Mouse (Mus musculus) liver, postnatal 0 days (tissue): ENCODE results near the gene Vmn2r77. TPM values are rescaled to one million over a fixed set of nuclear protein-coding genes. Genes with fewer than 3 reads are reported as not detected.
"Not testable (repeated sequence)": the region's sequence is repeated elsewhere in the genome, so short reads cannot be mapped to it uniquely, and the experiment has no call there.

Experiments used
- ATAC-seq: fragments of 200-750 bp; cut with Nextera tagmentation; 2 replicates; pipeline ENCODE4 v1.8.0; 2017; ENCODE audit warnings: mild to moderate bottlenecking, moderate library complexity
- DNase-seq: peaks from one replicate; pipeline ENCODE4 v3.0.0-alpha.2; 2016
- H3K27ac ChIP-seq: fragments of 300-500 bp; sonication (generic); 2 replicates; pipeline ENCODE4 v1.5.1; 2014; ENCODE audit warnings: antibody characterized with exemption, moderate library complexity, mild to moderate bottlenecking, low read depth
- H3K27me3 ChIP-seq: fragments of 300-500 bp; sonication (generic); 2 replicates; pipeline ENCODE4 v1.6.1; 2014; ENCODE audit warnings: low read length, control low read depth, mixed read lengths; ENCODE audit not compliant: insufficient read depth
- H3K36me3 ChIP-seq: fragments of 300-500 bp; sonication (generic); replicated peaks from 2 replicates; pipeline ENCODE4 v1.6.1; 2014; ENCODE audit warnings: mild to moderate bottlenecking, control low read depth, low read length, moderate library complexity, mixed read lengths; ENCODE audit not compliant: insufficient read depth
- H3K4me1 ChIP-seq: fragments of 300-500 bp; sonication (generic); 2 replicates; pipeline ENCODE4 v1.6.1; 2014; ENCODE audit warnings: antibody characterized with exemption, mild to moderate bottlenecking, control low read depth; ENCODE audit not compliant: insufficient read depth
- H3K4me2 ChIP-seq: fragments of 300-500 bp; sonication (generic); 2 replicates; pipeline ENCODE4 v1.6.1; 2014; ENCODE audit warnings: low read depth, mild to moderate bottlenecking, low read length, moderate library complexity, mixed read lengths
- H3K4me3 ChIP-seq: fragments of 300-500 bp; sonication (generic); 2 replicates; pipeline ENCODE4 v1.5.1; 2014; ENCODE audit warnings: low read depth, low read length
- H3K9ac ChIP-seq: fragments of 300-500 bp; sonication (generic); replicated peaks from 2 replicates; pipeline ENCODE4 v1.6.1; 2014; ENCODE audit warnings: mild to moderate bottlenecking, moderate library complexity
- H3K9me3 ChIP-seq: fragments of 300-500 bp; sonication (generic); 2 replicates; pipeline ENCODE4 v1.6.1; 2016; ENCODE audit warnings: mild to moderate bottlenecking, control low read depth, low read length, mixed read lengths
- CTCF ChIP-seq: sonication (generic); IDR thresholded peaks from 2 replicates; pipeline ENCODE4 v1.5.1; 2016; ENCODE audit warnings: antibody characterized with exemption, low read depth
- EP300 ChIP-seq: IDR thresholded peaks from 2 replicates; pipeline ENCODE4 v1.6.1; 2016; ENCODE audit warnings: antibody characterized with exemption, low read depth, mild to moderate bottlenecking
- WGBS: fragments of 180-500 bp; shearing (Covaris S2); extraction: QIAGEN DNeasy Blood & Tissue Kit; methylation state at CpG from one replicate; pipeline ENCODE4 v1.1.7; 2014; ENCODE audit not compliant: insufficient replicate concordance; 5-methylcytosine and 5-hydroxymethylcytosine counted together
- polyA plus RNA-seq: library from polyadenylated mRNA; unstranded; fragments of >200 nt; fragmentation: Nextera tagmentation; extraction: Ambion mirVana; gene quantifications from 2 replicates; pipeline ENCODE4 v1.2.1, GENCODE M21; 2015

Gene Vmn2r77
- not detected in 2 replicates for polyA plus RNA-seq

DNA sequence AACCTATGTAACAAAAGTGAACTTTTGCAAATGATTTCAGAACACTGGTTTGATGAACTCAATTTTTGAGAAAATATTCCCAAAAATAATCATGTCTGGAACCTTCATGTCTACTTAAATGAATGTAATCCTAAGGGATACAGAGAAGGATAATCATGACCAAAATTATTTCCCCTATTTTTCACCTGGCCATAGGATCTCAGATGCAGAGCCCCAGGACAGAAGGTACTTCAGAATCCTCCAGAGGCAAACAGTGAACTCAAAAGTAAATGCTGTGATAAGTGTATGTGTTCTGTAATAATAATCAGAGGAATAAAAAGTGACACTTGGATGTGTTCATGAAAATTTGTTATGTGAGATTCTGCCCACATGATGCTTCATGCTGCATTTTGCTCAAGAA lies at the start of gene Vmn2r77:
Gene Vmn2r77 (plus strand): TSS at position 301 of the 400 bp plus-strand sequence.
- no peaks in the 10 kb centered on the region for H3K36me3 ChIP-seq
- no peak within 1 kb of the TSS for H3K4me2 ChIP-seq
- no peaks in the 10 kb centered on the region for H3K9me3 ChIP-seq
- no peak within 1 kb of the TSS for H3K4me3 ChIP-seq
- TF ChIP-seq EP300: no peak
- no peak for TF ChIP-seq CTCF
- DNase-seq: no peak
- no peak within 1 kb of the TSS for H3K9ac ChIP-seq
- H3K4me1 ChIP-seq: no peaks in the 10 kb centered on the region
- no peak within 1 kb of the TSS for H3K27ac ChIP-seq
- no peaks in the 10 kb centered on the region for H3K27me3 ChIP-seq
- ATAC-seq: no peak

- Histone ChIP-seq H3K27ac (no peak overlapping the region), H3K9ac (no peak overlapping the region), H3K4me1 (no peaks in the 10 kb centered on the region), H3K27me3 (no peaks in the 10 kb centered on the region), H3K4me3 (no peak overlapping the region), H3K9me3 (no peaks in the 10 kb centered on the region), H3K4me2 (no peak overlapping the region), H3K36me3 (no peaks in the 10 kb centered on the region)
- no peak for TF ChIP-seq CTCF
- no peak for TF ChIP-seq EP300
- WGBS: 69% methylated on average over 1 of the region's 1 CpGs
- ATAC-seq: no peak
- no peak for DNase-seq
These were observed 34.1 kb upstream of the Vmn2r77 start for GRCm38 (mm10) chr7:86760751-86761150.

DNA sequence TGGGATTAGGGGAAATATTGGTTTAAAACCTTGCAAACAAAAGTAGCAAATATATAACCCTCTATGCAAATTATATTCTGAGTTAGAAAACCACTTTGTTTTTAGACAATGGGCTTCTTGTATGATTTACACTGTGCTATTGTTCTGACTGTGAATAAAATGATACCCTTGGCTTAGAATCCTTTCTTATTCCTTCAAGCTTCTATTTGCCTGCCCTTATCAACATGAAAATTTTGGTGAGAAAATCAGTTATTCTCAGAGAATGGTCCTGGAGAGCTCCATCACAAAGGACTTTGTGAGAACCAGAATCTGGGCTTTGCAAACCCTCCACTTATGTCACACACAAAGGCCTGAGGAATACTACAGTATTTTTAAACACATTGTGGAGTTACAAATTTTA lies 30.2 kb upstream of the Vmn2r77 start:
- Histone ChIP-seq H3K9ac (no peak overlapping the region), H3K27ac (no peak overlapping the region), H3K9me3 (no peaks in the 10 kb centered on the region), H3K27me3 (no peaks in the 10 kb centered on the region), H3K36me3 (no peaks in the 10 kb centered on the region), H3K4me3 (no peak overlapping the region), H3K4me1 (no peaks in the 10 kb centered on the region), H3K4me2 (no peak overlapping the region)
- TF ChIP-seq CTCF: no peak
- DNase-seq (no peak), ATAC-seq (no peak)

- Histone ChIP-seq H3K27me3 (no peaks in the 10 kb centered on the region), H3K27ac (no peak overlapping the region), H3K36me3 (no peaks in the 10 kb centered on the region), H3K4me2 (no peak overlapping the region), H3K4me1 (no peaks in the 10 kb centered on the region), H3K4me3 (no peak overlapping the region), H3K9me3 (no peaks in the 10 kb centered on the region), H3K9ac (no peak overlapping the region)
- ATAC-seq (no peak), DNase-seq (no peak)
- 76% methylated on average over 3 of the region's 3 CpGs for WGBS
- TF ChIP-seq EP300 (no peak), CTCF (no peak)
These were observed 23.2 kb upstream of the Vmn2r77 start for GRCm38 (mm10) chr7:86771621-86772020.

GRCm38 (mm10) chr7:86775617-86776325 lies 19.1 kb upstream of the Vmn2r77 start, which contains the start of gene Folh1:
Gene Folh1, minus strand, starts transcription at chr7:86775943.
- Histone ChIP-seq H3K4me1 (no peaks in the 10 kb centered on the region), H3K4me2 (no peak within 1 kb of the TSS), H3K27me3 (no peaks in the 10 kb centered on the region), H3K4me3 (no peak within 1 kb of the TSS), H3K36me3 (no peaks in the 10 kb centered on the region), H3K9me3 (no peaks in the 10 kb centered on the region), H3K9ac (no peak within 1 kb of the TSS), H3K27ac (no peak within 1 kb of the TSS)
- DNase-seq: no peak
- 12% methylated on average over 11 of the region's 11 CpGs for WGBS
- TF ChIP-seq EP300: no peak
- TF ChIP-seq CTCF: no peak
- ATAC-seq: no peak

- not testable (repeated sequence) for DNase-seq, H3K4me2 ChIP-seq, H3K36me3 ChIP-seq, H3K4me3 ChIP-seq, ATAC-seq, H3K27me3 ChIP-seq, H3K9ac ChIP-seq, H3K9me3 ChIP-seq, H3K27ac ChIP-seq, H3K4me1 ChIP-seq
- 76% methylated on average over 4 of the region's 5 CpGs for WGBS
These were observed 20.4 kb downstream of the Vmn2r77 start for GRCm38 (mm10) chr7:86815241-86815640.

GRCm38 (mm10) chr7:86815716-86816115 lies 20.9 kb downstream of the Vmn2r77 start:
- not testable (repeated sequence) for H3K9me3 ChIP-seq, H3K27ac ChIP-seq, ATAC-seq, H3K4me2 ChIP-seq, DNase-seq, H3K36me3 ChIP-seq, H3K27me3 ChIP-seq, H3K4me3 ChIP-seq, H3K4me1 ChIP-seq, H3K9ac ChIP-seq
- WGBS: 80% methylated on average over 6 of the region's 6 CpGs
